ENCODE assay signal across 12 mouse cellular contexts in genomic region chr8:84714161-84714560, GRCm38 (mm10). TPM values are rescaled to one million over a fixed set of nuclear protein-coding genes. Genes with fewer than 3 reads are reported as not detected.
DNase-seq lines count a peak whose midpoint lies in the region; ATAC-seq lines count a peak whose summit lies in the region.
"Had no signal": no experiment of that assay in that cellular context is flagged by ENCODE, and none has a peak within 500 bp of the region (broad histone marks: within the 10 kb centered on the region; RNA-seq: fewer than 3 reads in every experiment).

No protein-coding gene starts in this region.

- no peak for DNase-seq in kidney, adult 9 months
- DNase-seq in hindbrain, embryonic 11.5 days (ENCODE audit: low spot score) = no peak
- DNase-seq in thymus, postnatal 10 days (ENCODE audit: low spot score in 2 of 2) = no peak
- DNase-seq in thymus, postnatal 0 days (ENCODE audit: low spot score) = no peak
- no peak for DNase-seq in adrenal gland, postnatal 25 days
- DNase-seq: embryo, embryonic 11 days; right cerebral cortex, adult 18-20 months; thymus, postnatal 25 days had no signal

- H3K36me3 ChIP-seq in kidney, embryonic 14.5 days (ENCODE audit: control insufficient read depth, insufficient read depth, low read length) = no peaks in the 10 kb centered on the region
- H3K36me3 ChIP-seq in embryonic facial prominence, embryonic 15.5 days = peaks cover 30% of the 10 kb centered on the region; the same call in 1 of the 2 replicates
- no peaks in the 10 kb centered on the region for H3K36me3 ChIP-seq in hindbrain, embryonic 11.5 days (ENCODE audit: control insufficient read depth, insufficient read depth, low read length)
- no peaks in the 10 kb centered on the region for H3K36me3 ChIP-seq in midbrain, embryonic 15.5 days (replicated peaks)

- 55% methylated on average over 4 of the region's 4 CpGs for WGBS in kidney, embryonic 14.5 days
- WGBS in embryonic facial prominence, embryonic 15.5 days = 75% methylated on average over 4 of the region's 4 CpGs
- 72% methylated on average over 4 of the region's 4 CpGs for WGBS in hindbrain, embryonic 11.5 days
- WGBS in midbrain, embryonic 15.5 days = 57% methylated on average over 4 of the region's 4 CpGs

- H3K27ac ChIP-seq in kidney, embryonic 14.5 days (ENCODE audit: low read depth, low read length) = peak overlapping the region; percentile 85; the same call in 1 of the 2 replicates
- H3K27ac ChIP-seq in embryonic facial prominence, embryonic 15.5 days (replicated peaks) = peak overlapping the region; percentile 95
- H3K27ac ChIP-seq in hindbrain, embryonic 11.5 days (ENCODE audit: low read depth, low read length) = peak overlapping the region; percentile 71; the same call in 1 of the 2 replicates
- peak overlapping the region; percentile 78 for H3K27ac ChIP-seq in midbrain, embryonic 15.5 days

- H3K9ac ChIP-seq in kidney, embryonic 14.5 days (ENCODE audit: low read depth, low read length) = no peak overlapping the region
- H3K9ac ChIP-seq in embryonic facial prominence, embryonic 15.5 days = no peak overlapping the region
- 0 out of 2 replicates have a peak overlapping the region, but pooled peaks have one; percentile 27 for H3K9ac ChIP-seq in hindbrain, embryonic 11.5 days (ENCODE audit: low read depth, low read length)
- H3K9ac ChIP-seq in midbrain, embryonic 15.5 days = no peak overlapping the region

- no peaks in the 10 kb centered on the region for H3K9me3 ChIP-seq in kidney, embryonic 14.5 days (ENCODE audit: control insufficient read depth, low read length)
- no peaks in the 10 kb centered on the region for H3K9me3 ChIP-seq in embryonic facial prominence, embryonic 15.5 days (replicated peaks)
- no peaks in the 10 kb centered on the region for H3K9me3 ChIP-seq in hindbrain, embryonic 11.5 days (ENCODE audit: control insufficient read depth, low read length)
- no peaks in the 10 kb centered on the region for H3K9me3 ChIP-seq in midbrain, embryonic 15.5 days
- H3K9me3 ChIP-seq: megakaryocyte, embryonic 14.5 days had no signal

- no peak overlapping the region for H3K4me2 ChIP-seq in kidney, embryonic 14.5 days (replicated peaks; ENCODE audit: low read depth, low read length)
- H3K4me2 ChIP-seq in embryonic facial prominence, embryonic 15.5 days (replicated peaks) = no peak overlapping the region
- no peak overlapping the region for H3K4me2 ChIP-seq in hindbrain, embryonic 11.5 days (replicated peaks; ENCODE audit: low read depth, low read length)
- H3K4me2 ChIP-seq in midbrain, embryonic 15.5 days = no peak overlapping the region

- peaks cover 47% of the 10 kb centered on the region for H3K27me3 ChIP-seq in kidney, embryonic 14.5 days (ENCODE audit: control insufficient read depth, insufficient read depth, low read length)
- peaks cover 6% of the 10 kb centered on the region for H3K27me3 ChIP-seq in embryonic facial prominence, embryonic 15.5 days
- peaks cover 65% of the 10 kb centered on the region for H3K27me3 ChIP-seq in hindbrain, embryonic 11.5 days (ENCODE audit: control insufficient read depth, insufficient read depth, low read length)
- peaks cover 5% of the 10 kb centered on the region; the same call in 1 of the 2 replicates for H3K27me3 ChIP-seq in midbrain, embryonic 15.5 days (replicated peaks)

- no peak for ATAC-seq in kidney, embryonic 14.5 days (ENCODE audit: low FRiP score, low TSS enrichment)
- no peak for ATAC-seq in embryonic facial prominence, embryonic 15.5 days (ENCODE audit: insufficient number of reproducible peaks, low FRiP score, low TSS enrichment, low read depth)
- no peak for ATAC-seq in hindbrain, embryonic 11.5 days (ENCODE audit: low FRiP score)
- ATAC-seq in midbrain, embryonic 15.5 days (replicated peaks) = no peak

- H3K4me3 ChIP-seq in kidney, embryonic 14.5 days (ENCODE audit: low read length) = no peak overlapping the region
- no peak overlapping the region for H3K4me3 ChIP-seq in embryonic facial prominence, embryonic 15.5 days (replicated peaks)
- no peak overlapping the region for H3K4me3 ChIP-seq in hindbrain, embryonic 11.5 days (ENCODE audit: low read depth, low read length)
- H3K4me3 ChIP-seq in midbrain, embryonic 15.5 days = no peak overlapping the region

- peaks cover 31% of the 10 kb centered on the region for H3K4me1 ChIP-seq in kidney, embryonic 14.5 days (ENCODE audit: control insufficient read depth, insufficient read depth, low read length)
- peaks cover 81% of the 10 kb centered on the region for H3K4me1 ChIP-seq in embryonic facial prominence, embryonic 15.5 days
- H3K4me1 ChIP-seq in hindbrain, embryonic 11.5 days (replicated peaks; ENCODE audit: control insufficient read depth, insufficient read depth, low read length) = peaks cover 22% of the 10 kb centered on the region
- H3K4me1 ChIP-seq in midbrain, embryonic 15.5 days = peaks cover 51% of the 10 kb centered on the region

RNA-seq across cellular contexts. Expression of gene G430095P16Rik, which starts 8.6 kb away (rescaled TPM):
- 1.7 and 2.8 TPM in 2 replicates for polyA plus RNA-seq in kidney, embryonic 14.5 days (2014; fragmentation: Nextera tagmentation; extraction: Ambion mirVana)
- polyA plus RNA-seq in embryonic facial prominence, embryonic 15.5 days (2015; fragmentation: Nextera tagmentation; extraction: Ambion mirVana) = 4.2 and 4.9 TPM in 2 replicates
- 2.3 and 2.9 TPM in 2 replicates for polyA plus RNA-seq in hindbrain, embryonic 11.5 days (2014; fragmentation: Nextera tagmentation; extraction: Ambion mirVana)
- 0.97 and 1.8 TPM in 2 replicates for polyA plus RNA-seq in midbrain, embryonic 15.5 days (2015; fragmentation: Nextera tagmentation; extraction: Ambion mirVana)
- 2.4 and 3.6 TPM in 2 replicates for polyA plus RNA-seq in thymus, postnatal 0 days (2015; fragmentation: Nextera tagmentation; extraction: Ambion mirVana)
- total RNA-seq in adrenal gland, postnatal 25 days (2021) = not detected in 2 replicates

RNA-seq across cellular contexts. Expression of gene Lyl1, which starts 12.9 kb away (rescaled TPM):
- polyA plus RNA-seq in kidney, embryonic 14.5 days (2014; fragmentation: Nextera tagmentation; extraction: Ambion mirVana) = 6.3 and 8.9 TPM in 2 replicates
- 5.8 and 6.0 TPM in 2 replicates for polyA plus RNA-seq in embryonic facial prominence, embryonic 15.5 days (2015; fragmentation: Nextera tagmentation; extraction: Ambion mirVana)
- polyA plus RNA-seq in hindbrain, embryonic 11.5 days (2014; fragmentation: Nextera tagmentation; extraction: Ambion mirVana) = 5.3 and 5.4 TPM in 2 replicates
- 3.4 and 4.2 TPM in 2 replicates for polyA plus RNA-seq in midbrain, embryonic 15.5 days (2015; fragmentation: Nextera tagmentation; extraction: Ambion mirVana)
- polyA plus RNA-seq in thymus, postnatal 0 days (2015; fragmentation: Nextera tagmentation; extraction: Ambion mirVana) = 8.1 and 8.8 TPM in 2 replicates
- total RNA-seq in adrenal gland, postnatal 25 days (2021) = 3.1 and 3.8 TPM in 2 replicates

RNA-seq across cellular contexts. Expression of gene Nacc1, which starts 26.5 kb away (rescaled TPM):
- polyA plus RNA-seq in kidney, embryonic 14.5 days (2014; fragmentation: Nextera tagmentation; extraction: Ambion mirVana) = 28.1 and 33.1 TPM in 2 replicates
- 16.7 and 16.9 TPM in 2 replicates for polyA plus RNA-seq in embryonic facial prominence, embryonic 15.5 days (2015; fragmentation: Nextera tagmentation; extraction: Ambion mirVana)
- 19.7 and 20.5 TPM in 2 replicates for polyA plus RNA-seq in hindbrain, embryonic 11.5 days (2014; fragmentation: Nextera tagmentation; extraction: Ambion mirVana)
- 16.3 and 17.2 TPM in 2 replicates for polyA plus RNA-seq in midbrain, embryonic 15.5 days (2015; fragmentation: Nextera tagmentation; extraction: Ambion mirVana)
- 12.1 TPM in 2 replicates for polyA plus RNA-seq in thymus, postnatal 0 days (2015; fragmentation: Nextera tagmentation; extraction: Ambion mirVana)
- total RNA-seq in adrenal gland, postnatal 25 days (2021) = 73.9 and 76.0 TPM in 2 replicates

RNA-seq across cellular contexts. Expression of gene Trmt1, which starts 28.1 kb away (rescaled TPM):
- 65.4 and 82.3 TPM in 2 replicates for polyA plus RNA-seq in kidney, embryonic 14.5 days (2014; fragmentation: Nextera tagmentation; extraction: Ambion mirVana)
- 69.1 and 78.2 TPM in 2 replicates for polyA plus RNA-seq in embryonic facial prominence, embryonic 15.5 days (2015; fragmentation: Nextera tagmentation; extraction: Ambion mirVana)
- polyA plus RNA-seq in hindbrain, embryonic 11.5 days (2014; fragmentation: Nextera tagmentation; extraction: Ambion mirVana) = 47.9 and 51.1 TPM in 2 replicates
- polyA plus RNA-seq in midbrain, embryonic 15.5 days (2015; fragmentation: Nextera tagmentation; extraction: Ambion mirVana) = 63.3 and 66.7 TPM in 2 replicates
- polyA plus RNA-seq in thymus, postnatal 0 days (2015; fragmentation: Nextera tagmentation; extraction: Ambion mirVana) = 50.0 and 51.5 TPM in 2 replicates
- 75.1 and 83.9 TPM in 2 replicates for total RNA-seq in adrenal gland, postnatal 25 days (2021)

RNA-seq across cellular contexts. Expression of gene Ier2, which starts 51.5 kb away (rescaled TPM):
- polyA plus RNA-seq in kidney, embryonic 14.5 days (2014; fragmentation: Nextera tagmentation; extraction: Ambion mirVana) = 81.9 and 88.9 TPM in 2 replicates
- 79.7 and 83.9 TPM in 2 replicates for polyA plus RNA-seq in embryonic facial prominence, embryonic 15.5 days (2015; fragmentation: Nextera tagmentation; extraction: Ambion mirVana)
- polyA plus RNA-seq in hindbrain, embryonic 11.5 days (2014; fragmentation: Nextera tagmentation; extraction: Ambion mirVana) = 60.5 and 61.5 TPM in 2 replicates
- polyA plus RNA-seq in midbrain, embryonic 15.5 days (2015; fragmentation: Nextera tagmentation; extraction: Ambion mirVana) = 16.9 and 17.8 TPM in 2 replicates
- 76.9 and 86.0 TPM in 2 replicates for polyA plus RNA-seq in thymus, postnatal 0 days (2015; fragmentation: Nextera tagmentation; extraction: Ambion mirVana)
- 19.6 and 22.3 TPM in 2 replicates for total RNA-seq in adrenal gland, postnatal 25 days (2021)
